Mouse (Mus musculus) gastrocnemius, adult 8-10 months (tissue): ENCODE results near the gene Nup160. TPM values are rescaled to one million over a fixed set of nuclear protein-coding genes. Genes with fewer than 3 reads are reported as not detected.

Experiments
- DNase-seq, 2 experiments: peaks; one replicate each; pipeline ENCODE4 v3.0.0; 2022; ENCODE audit warnings: low spot score in 2 of 2
- total RNA-seq, 4 experiments: library from RNA; stranded (reverse); gene quantifications; 2 replicates each; pipeline ENCODE4 v1.2.4; 2022

Nup160 gene
- total RNA-seq, 4 experiments from 2014 or later = 7.2 to 15.4 (median 13.1) TPM

DNA sequence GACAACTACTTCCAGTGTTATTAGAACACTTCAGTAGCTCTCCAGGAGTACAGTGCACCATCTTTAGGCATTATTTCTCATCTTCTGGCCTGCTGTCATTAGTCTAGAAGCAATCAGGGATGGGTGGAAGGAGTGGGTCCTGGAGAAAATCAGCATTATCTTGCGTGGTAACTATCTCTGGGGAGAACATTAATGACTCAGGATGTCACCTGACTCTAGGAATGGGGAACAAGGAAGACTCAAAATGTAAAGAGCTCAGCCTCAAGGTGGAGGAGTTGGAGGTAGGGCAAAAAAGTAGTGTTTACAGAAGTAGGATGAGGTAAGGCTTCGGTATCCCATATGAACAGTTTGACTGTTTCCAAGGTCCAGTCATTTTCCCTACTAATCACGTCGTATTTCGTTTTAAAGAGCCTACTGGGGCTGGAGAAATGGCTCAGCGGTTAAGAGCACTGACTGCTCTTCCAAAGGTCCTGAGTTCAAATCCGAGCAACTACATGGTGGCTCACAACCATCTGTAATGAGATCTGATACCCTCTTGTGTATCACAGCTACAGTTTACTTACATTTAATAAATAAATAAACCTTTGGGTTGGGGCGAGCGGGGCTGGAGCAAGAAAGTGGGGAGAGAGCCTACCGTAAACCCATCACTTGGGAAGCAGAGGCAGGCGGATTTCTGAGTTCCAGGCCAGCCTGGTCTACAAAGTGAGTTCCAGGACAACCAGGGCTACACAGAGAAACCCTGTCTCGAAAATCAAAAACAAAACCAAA lies 67.5 kb downstream of the Nup160 start:
- no peak for DNase-seq

DNA sequence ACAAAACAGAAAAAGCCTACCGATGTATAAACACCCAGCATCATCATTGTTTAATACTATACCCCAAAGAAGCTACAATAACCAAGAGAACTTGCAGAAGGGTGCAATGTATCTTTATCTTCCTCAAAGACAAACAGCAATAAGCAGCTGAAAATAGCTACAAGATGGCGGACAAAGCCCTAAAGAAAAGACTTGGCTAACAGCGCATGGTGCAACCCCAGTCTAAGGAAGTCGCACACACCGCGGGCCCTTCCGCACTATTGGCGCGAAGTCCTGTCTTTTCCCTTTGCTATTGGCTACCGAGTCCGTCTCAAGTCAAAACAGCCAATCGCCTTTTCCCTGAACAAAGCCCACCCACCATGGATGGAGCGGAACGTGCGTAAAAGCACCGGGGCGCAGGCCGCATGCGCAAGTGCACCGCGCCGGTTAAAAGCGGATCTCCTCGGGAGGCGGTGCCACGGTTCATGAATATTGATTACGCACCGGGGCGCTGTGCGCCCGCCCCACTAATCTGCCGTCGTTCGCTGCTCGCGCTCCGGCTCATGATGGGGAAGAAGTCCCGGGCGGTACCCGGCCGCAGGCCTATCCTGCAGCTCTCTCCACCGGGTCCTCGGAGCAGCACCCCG lies 68.2 kb downstream of the Nup160 start, which contains the start of gene Fnbp4:
TSS of gene Fnbp4 (plus strand) at position 318 of the 626 bp plus-strand sequence.
- DNase-seq = peak; percentile 97 to 98

GRCm38 (mm10) chr2:90745740-90746537 lies 68.9 kb downstream of the Nup160 start:
- DNase-seq = peak in 1 of 2 experiments; percentile 28

GRCm38 (mm10) chr2:90746538-90746865 lies 69.5 kb downstream of the Nup160 start:
- no peak for DNase-seq

DNA sequence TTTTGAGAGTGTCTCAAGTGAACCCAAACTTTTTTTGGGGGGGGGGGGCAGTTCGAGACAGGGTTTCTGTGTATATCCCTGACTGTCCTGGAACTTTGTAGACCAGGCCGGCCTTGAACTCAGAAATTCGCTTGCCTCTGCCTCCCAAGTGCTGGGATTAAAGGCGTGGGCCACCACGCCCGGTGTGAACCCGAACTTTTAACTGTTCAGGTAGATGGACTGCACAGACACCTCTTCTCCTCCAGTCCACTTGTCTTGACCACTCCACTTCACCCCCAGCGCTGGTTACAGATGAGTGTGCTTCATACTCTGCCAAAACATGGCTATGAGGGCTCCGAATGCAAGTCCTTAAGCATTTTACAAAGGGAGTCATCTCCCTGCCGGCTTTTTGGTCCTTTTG lies 70.1 kb downstream of the Nup160 start:
- no peak for DNase-seq

DNA sequence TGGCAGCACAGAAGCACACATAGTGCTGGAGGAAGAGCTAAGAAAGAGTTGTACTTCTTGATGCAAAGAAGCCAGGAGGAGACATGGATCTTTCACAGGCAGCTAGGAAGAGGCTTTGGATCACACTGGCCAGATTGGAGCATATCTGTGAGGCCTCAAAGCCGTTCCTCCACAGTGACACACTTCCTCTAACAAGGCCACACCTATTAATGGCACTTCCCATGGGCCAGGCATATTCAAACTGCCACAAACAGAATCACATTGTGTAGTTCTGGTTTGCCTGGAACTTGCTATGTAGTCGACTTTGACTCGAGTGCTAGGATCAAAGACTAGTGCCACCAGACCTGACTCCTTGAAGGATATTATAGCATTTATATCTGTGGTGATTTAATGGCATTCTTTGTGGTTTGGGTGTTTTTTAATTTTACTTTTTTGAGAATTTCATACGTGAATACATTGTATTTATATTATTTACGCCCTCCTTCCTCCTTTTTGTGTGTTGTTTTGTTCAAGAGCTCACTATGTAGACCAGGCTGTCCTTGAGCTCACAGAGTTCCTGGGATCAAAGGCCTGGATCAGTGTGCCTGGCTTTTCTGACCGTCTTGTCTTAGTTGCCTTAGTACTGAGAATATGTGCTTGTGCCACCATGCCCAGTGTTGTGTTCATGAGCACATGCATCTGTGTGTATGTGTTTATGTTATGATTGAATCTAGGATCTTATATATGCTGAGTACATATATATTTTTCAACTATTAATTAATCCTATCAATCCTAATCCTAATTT lies 72.9 kb downstream of the Nup160 start:
- no peak for DNase-seq

DNA sequence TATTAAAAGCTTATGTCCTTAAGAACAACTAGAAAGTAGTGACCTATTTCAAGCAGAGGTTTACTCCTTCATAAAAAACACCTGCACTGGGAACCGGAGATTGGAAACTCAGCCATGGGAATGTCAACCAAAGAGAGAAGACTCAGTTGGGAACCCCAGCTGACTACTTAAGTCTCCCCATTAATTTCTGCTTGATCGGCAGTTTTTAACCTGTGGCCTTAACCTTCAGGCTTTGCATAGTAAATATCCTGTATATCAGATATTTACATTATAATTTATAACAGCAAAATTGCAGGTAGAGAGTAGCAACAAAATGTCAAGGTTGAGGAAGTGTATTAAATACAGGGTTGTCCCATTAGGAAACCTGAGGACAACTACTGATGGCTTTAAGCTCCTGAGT lies 76.5 kb downstream of the Nup160 start:
- no peak for DNase-seq

DNA sequence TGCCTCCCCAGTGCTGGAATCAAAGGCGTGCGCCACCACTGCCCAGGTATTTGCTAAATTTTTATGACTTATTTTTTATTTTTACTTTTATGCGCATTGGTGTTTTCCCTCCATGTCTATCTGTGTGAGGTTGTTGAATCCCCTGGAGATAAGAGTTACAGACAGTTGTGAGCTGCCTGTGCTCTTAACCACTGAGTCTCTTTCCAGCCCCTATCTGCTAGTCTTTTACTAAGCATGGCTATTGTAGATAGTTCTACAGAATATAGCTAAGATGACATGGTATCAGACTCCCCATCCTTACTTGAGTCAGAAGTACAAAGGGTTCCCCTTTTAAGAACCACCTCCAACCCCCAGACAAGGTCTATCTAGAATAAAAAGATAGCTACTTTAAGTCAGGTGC lies 77.2 kb downstream of the Nup160 start:
- no peak for DNase-seq

GRCm38 (mm10) chr2:90765123-90765522 lies 88.1 kb downstream of the Nup160 start:
- no peak for DNase-seq

GRCm38 (mm10) chr2:90781323-90781722 lies 104.3 kb downstream of the Nup160 start:
- no peak for DNase-seq

DNA sequence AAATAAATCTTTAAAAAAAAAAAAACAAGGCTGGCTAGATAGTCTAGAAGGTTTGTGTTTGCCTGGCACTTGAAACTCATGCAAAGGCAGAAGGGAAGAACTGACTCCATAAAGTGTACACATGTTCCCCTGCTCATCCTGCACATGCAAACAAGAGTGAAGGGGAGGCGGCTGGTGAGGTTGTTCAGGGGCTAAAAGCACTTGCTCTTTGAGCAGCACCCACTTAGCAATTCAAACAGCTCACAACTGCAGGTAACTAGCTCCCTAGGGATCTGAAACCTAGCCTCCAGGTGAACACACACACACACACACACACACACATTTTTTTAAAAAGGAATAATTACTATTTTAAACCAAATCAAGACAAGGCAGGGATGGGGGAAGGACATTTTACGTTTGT lies 104.9 kb downstream of the Nup160 start:
- no peak for DNase-seq

DNA sequence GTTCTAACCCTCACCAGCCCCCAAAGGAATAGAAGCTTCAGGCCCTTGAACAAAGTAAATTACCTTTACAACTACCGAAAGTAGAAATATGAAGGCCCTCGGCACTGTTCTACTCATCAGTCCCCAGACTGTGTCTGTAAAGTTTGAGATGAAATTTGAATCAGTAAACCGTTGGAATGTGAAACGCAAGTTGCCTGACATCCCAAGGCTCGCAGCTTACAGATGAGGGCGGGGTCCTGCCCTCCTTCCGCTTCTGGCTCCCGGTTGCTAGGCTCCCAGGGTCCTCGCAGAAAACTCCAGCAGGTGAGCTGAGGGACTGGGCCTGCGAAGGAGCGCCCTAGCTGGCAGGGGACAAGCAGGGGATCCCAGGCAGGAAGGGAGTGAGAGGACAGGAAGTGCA lies 105.4 kb downstream of the Nup160 start, which contains the start of gene Agbl2:
TSS of gene Agbl2 (plus strand) at position 270 of the 400 bp plus-strand sequence.
- DNase-seq = no peak

DNA sequence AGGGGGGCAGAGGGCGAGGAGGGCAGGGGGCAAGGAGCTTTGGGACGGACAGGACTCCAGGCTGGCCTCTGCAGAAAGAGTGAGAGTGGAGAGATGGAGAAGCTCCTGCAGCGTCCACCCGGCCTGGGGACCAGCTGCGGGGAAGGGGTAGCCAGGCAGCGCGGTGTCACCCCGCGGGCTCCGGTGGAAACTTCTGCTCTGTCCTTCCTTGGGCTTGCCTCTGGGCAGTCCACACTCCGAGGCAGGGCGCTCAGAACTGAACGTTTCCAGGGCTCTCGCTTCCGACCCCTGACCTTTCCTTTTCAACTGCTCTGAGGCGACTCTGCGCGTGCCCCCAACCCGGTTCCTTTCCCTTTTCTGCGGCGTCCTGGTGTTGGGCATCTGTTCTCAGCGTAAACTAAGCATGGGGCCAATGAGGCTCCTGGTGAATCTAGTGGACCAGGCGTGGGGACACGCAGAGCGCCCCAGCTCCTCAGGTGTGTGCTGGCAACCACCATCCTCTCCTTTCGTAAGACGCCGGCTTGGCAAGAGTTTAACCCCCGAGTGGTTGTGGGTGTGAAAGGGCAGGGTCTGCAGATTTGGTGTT lies 106.0 kb downstream of the Nup160 start:
- no peak for DNase-seq

Other genes with a start within 250 kb of the Nup160 start
- gene Ptprj, start 96.6 kb upstream of the Nup160 start, total RNA-seq = 1 to 10 TPM; 1.3 to 3.1 (median 2.1) TPM
- 10 to 100 TPM in 1 of 4 experiments, 1 to 10 TPM in 3; 7.4 to 11.1 (median 9.7) TPM for gene Fnbp4, start 68.2 kb downstream of the Nup160 start, total RNA-seq
- gene Agbl2, start 105.5 kb downstream of the Nup160 start, total RNA-seq = under 1 TPM; 0.13 to 0.29 (median 0.15) TPM
- gene Mtch2, start 169.9 kb downstream of the Nup160 start, total RNA-seq = 100 to 1,000 TPM; 151 to 157 (median 154) TPM
- gene C1qtnf4, start 208.6 kb downstream of the Nup160 start, total RNA-seq = 1 to 10 TPM; 7.6 to 9.8 (median 8.5) TPM
- gene Kbtbd4, start 227.5 kb downstream of the Nup160 start, total RNA-seq = 10 to 100 TPM; 17.9 to 24.0 (median 22.6) TPM
- gene Ndufs3, start 227.6 kb downstream of the Nup160 start, total RNA-seq = 100 to 1,000 TPM; 495 to 615 (median 547) TPM